Mouse (Mus musculus) embryonic stem cell, embryonic (primary cell): ENCODE measurements around the gene Macrod1.

Experiments used
- CTCF ChIA-PET, 4 experiments: fragments of 300-600 bp in 2 of 4; fragments of 350-600 bp in 2 of 4; sonication (Branson Sonifier 250); formaldehyde crosslinking; loops; one replicate each; lab custom pipeline; 2022; ENCODE audit warnings: inconsistent platforms in 2 of 4; lab: Charles Lee
- POLR2A ChIA-PET, 4 experiments: fragments of 300-600 bp in 2 of 4; fragments of 350-600 bp in 2 of 4; sonication (Branson Sonifier 250); formaldehyde crosslinking; loops; one replicate each; lab custom pipeline; 2022; ENCODE audit warnings: antibody characterized with exemption in 4 of 4, inconsistent platforms in 1 of 4; lab: Charles Lee

Macrod1 gene

DNA sequence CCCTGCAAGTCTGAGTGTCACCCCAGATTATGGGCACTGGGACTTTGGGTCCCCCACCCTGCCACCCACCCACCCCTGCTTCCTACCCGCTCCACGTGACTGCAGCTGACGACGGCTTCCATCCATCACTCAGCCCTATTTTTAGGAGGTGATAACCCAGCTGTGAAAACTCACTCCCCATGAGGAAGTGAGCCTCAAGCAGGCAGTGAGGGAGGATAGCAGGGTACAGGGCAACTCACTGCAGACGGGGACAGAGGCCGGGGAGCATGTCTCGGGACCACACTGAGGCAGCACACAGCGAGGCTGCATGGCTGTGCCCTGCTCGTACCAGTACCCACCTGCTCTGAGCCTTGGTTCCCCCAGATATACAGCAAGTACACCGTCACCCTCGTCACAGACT lies 73.7 kb downstream of the Macrod1 start:
- POLR2A ChIA-PET: interaction anchor here in 1 of 4 experiments (1.1 kb wide), 1 partner anchor 17 kb away, joined by 3 read pairs; no protein-coding TSS in a partner anchor
- CTCF ChIA-PET: interaction anchor here in 3 of 4 experiments (0.6 to 1.1 kb wide), 8 partner anchors 8 to 447 kb away, joined by 3 to 9 read pairs (median 4); no protein-coding TSS in a partner anchor

GRCm38 (mm10) chr19:7133436-7133835 lies 76.8 kb downstream of the Macrod1 start:
- ChIA-PET CTCF (interaction anchor here in 3 of 4 experiments (0.6 to 1.4 kb wide), 4 partner anchors 29 to 526 kb away, joined by 4 to 15 read pairs (median 7); no protein-coding TSS in a partner anchor), POLR2A (interaction anchor here in 2 of 4 experiments (0.7 to 5.0 kb wide), 11 partner anchors 11 to 135 kb away, joined by 3 to 24 read pairs (median 3); partner anchors contain the start of gene Stip1 (in 1 of the 2))

- ChIA-PET POLR2A (interaction anchor here (0.6 to 5.0 kb wide), 12 partner anchors 10 to 1624 kb away, joined by 3 to 24 read pairs (median 4); no protein-coding TSS in a partner anchor), CTCF (interaction anchor here in 2 of 4 experiments (0.6 to 1.4 kb wide), 6 partner anchors 31 to 861 kb away, joined by 3 to 4 read pairs (median 4); no protein-coding TSS in a partner anchor)
These were observed 78.1 kb downstream of the Macrod1 start for GRCm38 (mm10) chr19:7134631-7135091.

GRCm38 (mm10) chr19:7135525-7135924 lies 78.9 kb downstream of the Macrod1 start:
- ChIA-PET CTCF (no interaction called here), POLR2A (interaction anchor here in 2 of 4 experiments (0.7 to 5.0 kb wide), 3 partner anchors 9 to 22 kb away, joined by 3 to 24 read pairs (median 6); no protein-coding TSS in a partner anchor)

DNA sequence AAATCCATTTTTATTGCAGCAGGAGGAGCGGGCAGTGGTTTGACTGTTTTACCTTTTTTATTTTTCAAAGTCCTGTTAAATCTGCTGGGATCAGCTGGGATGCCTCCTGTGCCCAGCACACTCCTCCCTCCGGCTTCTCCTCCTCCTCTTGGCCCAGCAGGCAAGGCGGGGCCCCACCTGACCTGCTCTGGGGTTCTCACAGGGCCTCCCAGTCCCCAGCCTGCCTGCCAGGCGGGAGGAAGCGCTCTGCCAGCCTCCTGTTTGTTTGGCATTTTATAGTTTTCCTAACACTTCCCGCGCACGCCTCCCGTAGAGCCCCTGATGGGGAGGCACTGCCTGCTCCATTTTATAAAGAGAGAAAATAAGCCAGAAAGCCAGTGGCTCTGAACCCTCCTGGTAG lies 79.4 kb downstream of the Macrod1 start:
- ChIA-PET POLR2A (interaction anchor here in 2 of 4 experiments (0.7 to 5.0 kb wide), 9 partner anchors 9 to 281 kb away, joined by 3 to 24 read pairs (median 4); partner anchors contain the start of genes 2700081O15Rik (in 1 of the 2) and Plcb3 (in 1 of the 2)), CTCF (no interaction called here)

- POLR2A ChIA-PET: interaction anchor here in 3 of 4 experiments (0.6 to 2.6 kb wide), 17 partner anchors 11 to 280 kb away, joined by 3 to 8 read pairs (median 4); partner anchors contain the start of genes 2700081O15Rik (in 1 of the 3), Macrod1 (in 1 of the 3), Otub1 (in 1 of the 3) and Plcb3 (in 1 of the 3)
- CTCF ChIA-PET: interaction anchor here in 1 of 4 experiments (0.7 kb wide), 1 partner anchor 830 kb away, joined by 3 read pairs; no protein-coding TSS in a partner anchor
These were observed 80.3 kb downstream of the Macrod1 start for GRCm38 (mm10) chr19:7136714-7137498.

GRCm38 (mm10) chr19:7138327-7138726 lies 81.7 kb downstream of the Macrod1 start:
- ChIA-PET CTCF (no interaction called here), POLR2A (interaction anchor here in 1 of 4 experiments (1.4 to 2.6 kb wide), 4 partner anchors 9 to 42 kb away, joined by 3 to 8 read pairs (median 4); no protein-coding TSS in a partner anchor)

DNA sequence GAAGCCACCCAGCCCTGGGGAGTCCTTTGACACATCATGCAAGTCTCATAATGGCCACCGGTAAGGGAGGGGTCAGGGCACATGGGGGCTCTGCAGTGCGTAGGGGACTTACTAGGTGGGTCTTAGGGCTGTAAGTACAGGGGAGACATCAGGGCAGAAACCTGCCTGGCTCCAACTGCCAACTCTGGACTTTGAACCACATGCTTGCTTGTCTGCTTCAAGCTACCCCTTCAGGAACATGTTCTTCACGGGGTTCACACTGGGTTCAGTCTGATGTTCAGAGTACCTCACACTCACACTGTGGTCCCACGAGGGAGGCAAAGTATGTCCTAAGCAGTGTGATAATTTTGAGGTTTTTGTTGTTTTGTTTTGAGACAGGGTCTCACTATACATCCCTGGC lies 82.7 kb downstream of the Macrod1 start:
- ChIA-PET POLR2A (interaction anchor here in 1 of 4 experiments (0.5 to 1.6 kb wide), 2 partner anchors 10 to 72 kb away, joined by 3 to 4 read pairs; no protein-coding TSS in a partner anchor), CTCF (no interaction called here)

DNA sequence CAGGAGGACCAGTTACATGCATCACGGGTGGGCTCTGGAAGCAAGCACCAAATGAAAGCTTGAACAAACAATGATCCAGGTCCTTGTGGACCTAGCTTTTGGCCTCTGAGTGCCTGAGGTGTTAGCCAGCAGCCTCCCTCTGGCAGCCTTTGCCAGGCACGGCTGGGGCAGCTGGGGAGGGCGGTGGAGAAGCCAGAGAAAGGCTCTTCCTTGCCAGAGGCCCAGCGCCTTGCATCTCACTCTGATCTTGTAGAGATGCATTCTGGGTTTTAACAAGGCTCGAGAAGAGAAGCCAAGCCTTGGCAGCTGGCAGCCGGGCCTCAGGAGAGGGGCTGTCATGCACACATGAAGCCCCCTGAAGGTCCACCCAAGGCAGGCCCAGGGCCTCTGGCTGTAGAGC lies 83.8 kb downstream of the Macrod1 start:
- ChIA-PET POLR2A (interaction anchor here in 2 of 4 experiments (0.6 to 1.2 kb wide), 2 partner anchors 12 to 73 kb away, joined by 3 to 6 read pairs; no protein-coding TSS in a partner anchor), CTCF (no interaction called here)

GRCm38 (mm10) chr19:7140856-7141421 lies 84.3 kb downstream of the Macrod1 start:
- CTCF ChIA-PET: no interaction called here
- POLR2A ChIA-PET: interaction anchor here in 2 of 4 experiments (1.0 to 1.2 kb wide), 4 partner anchors 13 to 184 kb away, joined by 3 to 4 read pairs (median 3); no protein-coding TSS in a partner anchor

DNA sequence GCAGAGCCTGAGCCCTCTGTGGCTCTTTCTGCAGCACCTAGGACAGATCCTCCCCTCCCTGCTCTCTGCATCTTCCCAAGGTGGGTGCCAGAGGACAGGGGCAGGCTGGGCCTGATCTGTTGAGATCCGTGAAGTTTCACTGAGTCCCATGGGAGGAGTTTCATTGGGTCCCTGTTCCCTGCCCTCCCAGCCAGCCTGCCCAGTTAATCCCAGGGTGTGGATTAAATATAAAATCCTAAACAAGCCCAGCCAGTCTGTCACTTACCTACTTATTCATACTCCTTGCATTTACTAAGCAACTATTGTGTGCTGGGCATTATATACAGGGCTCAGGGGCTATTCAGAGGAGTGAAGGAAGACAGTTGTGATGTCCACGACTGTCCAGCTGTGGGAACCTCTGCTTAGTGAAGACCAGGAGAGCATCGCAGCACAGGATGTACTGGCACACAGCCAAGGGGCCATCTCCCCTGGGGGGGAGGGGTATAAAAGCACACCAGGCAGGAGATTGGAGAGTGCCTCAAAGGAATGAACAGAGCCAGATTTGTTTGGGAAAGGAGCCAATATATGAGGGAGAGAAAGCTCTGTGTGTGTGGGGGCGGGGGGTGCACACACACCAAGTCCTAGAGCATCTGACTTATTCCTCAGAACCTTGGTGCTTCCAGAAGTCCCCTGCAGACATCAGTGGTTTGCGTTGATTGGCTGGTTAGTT lies 85.8 kb downstream of the Macrod1 start:
- ChIA-PET CTCF (interaction anchor here in 2 of 4 experiments (0.6 to 0.7 kb wide), 2 partner anchors 40 to 53 kb away, joined by 3 read pairs; no protein-coding TSS in a partner anchor), POLR2A (interaction anchor here in 2 of 4 experiments (1.0 to 1.2 kb wide), 5 partner anchors 13 to 191 kb away, joined by 3 to 4 read pairs (median 3); no protein-coding TSS in a partner anchor)

GRCm38 (mm10) chr19:7143854-7144253 lies 87.2 kb downstream of the Macrod1 start:
- POLR2A ChIA-PET: interaction anchor here (0.6 to 3.7 kb wide), 16 partner anchors 8 to 192 kb away, joined by 3 to 24 read pairs (median 3); no protein-coding TSS in a partner anchor
- CTCF ChIA-PET: interaction anchor here in 3 of 4 experiments (0.5 to 1.4 kb wide), 5 partner anchors 14 to 802 kb away, joined by 3 to 5 read pairs (median 4); no protein-coding TSS in a partner anchor

DNA sequence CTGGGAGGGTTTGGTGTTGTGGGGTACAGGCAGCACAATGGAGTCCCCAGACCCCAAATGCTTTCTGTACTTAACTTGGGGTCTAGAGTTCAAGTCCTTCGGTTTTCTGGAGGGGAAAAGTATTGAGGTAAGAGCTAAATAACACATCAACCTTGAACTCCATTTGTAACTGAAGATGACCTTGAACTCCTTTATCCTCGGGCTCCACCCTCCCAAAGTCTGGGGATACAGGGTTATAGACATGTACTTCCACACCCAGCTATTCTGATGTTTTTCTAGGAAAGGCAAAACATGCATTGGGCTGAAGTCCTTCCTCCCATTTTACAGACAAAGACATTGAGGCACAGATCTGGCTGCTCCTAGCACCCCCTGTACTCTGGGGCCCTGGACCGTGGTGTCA lies 87.8 kb downstream of the Macrod1 start:
- ChIA-PET CTCF (interaction anchor here in 2 of 4 experiments (0.5 to 1.4 kb wide), 4 partner anchors 13 to 803 kb away, joined by 4 to 5 read pairs (median 4); no protein-coding TSS in a partner anchor), POLR2A (interaction anchor here (0.6 to 3.7 kb wide), 20 partner anchors 8 to 121 kb away, joined by 3 to 24 read pairs (median 3); partner anchors contain the start of gene Otub1 (in 1 of the 4))

DNA sequence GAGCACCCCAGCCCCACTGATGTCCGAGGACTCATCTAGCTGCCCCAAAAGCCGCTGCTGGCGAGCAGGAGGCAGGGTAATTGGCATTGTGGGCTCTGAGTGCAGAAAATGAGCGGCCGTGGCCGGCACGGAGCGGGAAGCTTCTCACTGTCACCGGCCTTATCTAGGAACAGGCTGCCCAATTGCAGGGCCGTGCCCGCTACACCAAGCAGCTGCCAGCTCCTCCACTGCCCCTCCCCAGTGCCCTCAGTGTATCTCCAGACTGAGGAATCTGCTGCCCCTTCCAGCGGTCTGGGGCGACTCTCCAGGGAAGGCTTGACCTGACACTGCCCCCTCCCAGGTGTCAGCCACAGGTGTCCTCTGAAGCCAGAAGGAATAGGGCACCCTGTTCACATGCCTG lies 89.8 kb downstream of the Macrod1 start:
- CTCF ChIA-PET: interaction anchor here in 3 of 4 experiments (0.6 to 1.6 kb wide), 6 partner anchors 11 to 570 kb away, joined by 3 to 5 read pairs (median 4); no protein-coding TSS in a partner anchor

DNA sequence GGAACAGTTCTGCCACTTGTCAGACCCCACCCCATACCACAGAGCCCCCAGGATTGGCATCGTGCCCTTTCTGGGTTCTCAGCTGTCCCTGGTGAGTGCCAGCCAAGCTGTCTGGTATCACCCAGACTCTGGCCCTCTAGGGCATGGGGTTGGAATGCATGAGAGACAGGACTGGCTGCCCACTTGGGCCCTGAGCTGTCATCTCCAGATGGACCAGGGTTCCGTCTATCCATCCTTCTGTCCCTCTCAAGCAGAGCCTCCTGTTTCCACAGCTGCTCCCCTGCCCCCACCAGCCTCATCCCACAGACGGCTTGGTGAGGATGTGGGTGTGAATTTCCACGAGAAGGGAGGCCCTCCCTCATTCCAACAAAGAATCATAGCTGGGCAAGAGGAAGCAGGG lies 91.5 kb downstream of the Macrod1 start:
- POLR2A ChIA-PET: interaction anchor here in 2 of 4 experiments (0.9 to 2.3 kb wide), 6 partner anchors 9 to 69 kb away, joined by 3 to 8 read pairs (median 5); partner anchors contain the start of gene Cox8a (in 1 of the 2)
- CTCF ChIA-PET: no interaction called here

More for the DNA sequence above, 89.8 kb downstream of the Macrod1 start:
- POLR2A ChIA-PET: interaction anchor here (0.6 to 3.7 kb wide), 13 partner anchors 11 to 119 kb away, joined by 3 to 24 read pairs (median 3); partner anchors contain the start of gene Otub1 (in 1 of the 4)

- POLR2A ChIA-PET: interaction anchor here in 3 of 4 experiments (0.6 to 2.3 kb wide), 11 partner anchors 9 to 1660 kb away, joined by 3 to 8 read pairs (median 4); partner anchors contain the start of gene Cox8a (in 1 of the 3)
These were observed 92.0 kb downstream of the Macrod1 start for GRCm38 (mm10) chr19:7148541-7149085.

More at GRCm38 (mm10) chr19:7148541-7149085, 92.0 kb downstream of the Macrod1 start:
- CTCF ChIA-PET: interaction anchor here in 2 of 4 experiments (0.6 kb wide), 2 partner anchors 39 to 78 kb away, joined by 3 to 5 read pairs; no protein-coding TSS in a partner anchor
